Mouse (Mus musculus): ENCODE measurements around the gene Ubqln4. TPM values are rescaled to one million over a fixed set of nuclear protein-coding genes. Genes with fewer than 3 reads are reported as not detected.

The Ubqln4 gene
- polyA plus RNA-seq, 1 experiment: 55.3 TPM

- peaks cover 3% of the 10 kb centered on the region for H3K4me1 ChIP-seq (ENCODE audit: control insufficient read depth, insufficient read depth, low read length)
- no peaks in the 10 kb centered on the region for H3K27me3 ChIP-seq (ENCODE audit: control insufficient read depth, insufficient read depth, low read length)
- H3K4me3 ChIP-seq (ENCODE audit: control insufficient read depth, low read depth, low read length): no peak overlapping the region
- no peaks in the 10 kb centered on the region for H3K36me3 ChIP-seq (ENCODE audit: control insufficient read depth, insufficient read depth, low read length)
- no peak for TF ChIP-seq CTCF (IDR thresholded peaks at IDR 0.05; ENCODE audit: control insufficient read depth, insufficient read depth, insufficient replicate concordance, low read depth, low read length)
- TF ChIP-seq POLR2A (IDR thresholded peaks at IDR 0.05; ENCODE audit: control insufficient read depth, low read depth, low read length): no peak
- H3K27ac ChIP-seq (ENCODE audit: control insufficient read depth, insufficient read depth, low read depth, low read length): no peak overlapping the region
Measured at GRCm38 (mm10) chr3:88538271-88539145, 15.1 kb upstream of the Ubqln4 start.

GRCm38 (mm10) chr3:88539397-88539796, 14.2 kb upstream of the Ubqln4 start:
- no peak for TF ChIP-seq POLR2A (IDR thresholded peaks at IDR 0.05; ENCODE audit: control insufficient read depth, low read depth, low read length)
- no peak for TF ChIP-seq CTCF (IDR thresholded peaks at IDR 0.05; ENCODE audit: control insufficient read depth, insufficient read depth, insufficient replicate concordance, low read depth, low read length)
- Histone ChIP-seq H3K4me3 (ENCODE audit: control insufficient read depth, low read depth, low read length) (no peak overlapping the region), H3K27me3 (ENCODE audit: control insufficient read depth, insufficient read depth, low read length) (no peaks in the 10 kb centered on the region), H3K27ac (ENCODE audit: control insufficient read depth, insufficient read depth, low read depth, low read length) (no peak overlapping the region), H3K36me3 (ENCODE audit: control insufficient read depth, insufficient read depth, low read length) (no peaks in the 10 kb centered on the region), H3K4me1 (ENCODE audit: control insufficient read depth, insufficient read depth, low read length) (peaks cover 3% of the 10 kb centered on the region)

GRCm38 (mm10) chr3:88540085-88540484, 13.5 kb upstream of the Ubqln4 start:
- Histone ChIP-seq H3K27me3 (ENCODE audit: control insufficient read depth, insufficient read depth, low read length) (no peaks in the 10 kb centered on the region), H3K4me3 (ENCODE audit: control insufficient read depth, low read depth, low read length) (no peak overlapping the region), H3K36me3 (ENCODE audit: control insufficient read depth, insufficient read depth, low read length) (no peaks in the 10 kb centered on the region), H3K27ac (ENCODE audit: control insufficient read depth, insufficient read depth, low read depth, low read length) (no peak overlapping the region), H3K4me1 (ENCODE audit: control insufficient read depth, insufficient read depth, low read length) (peaks cover 3% of the 10 kb centered on the region)
- TF ChIP-seq CTCF (IDR thresholded peaks at IDR 0.05; ENCODE audit: control insufficient read depth, insufficient read depth, insufficient replicate concordance, low read depth, low read length): no peak
- no peak for TF ChIP-seq POLR2A (IDR thresholded peaks at IDR 0.05; ENCODE audit: control insufficient read depth, low read depth, low read length)

- no peaks in the 10 kb centered on the region for H3K36me3 ChIP-seq (ENCODE audit: control insufficient read depth, insufficient read depth, low read length)
- H3K27me3 ChIP-seq (ENCODE audit: control insufficient read depth, insufficient read depth, low read length): no peaks in the 10 kb centered on the region
- TF ChIP-seq CTCF (IDR thresholded peaks at IDR 0.05; ENCODE audit: control insufficient read depth, insufficient read depth, insufficient replicate concordance, low read depth, low read length): no peak
- no peak for TF ChIP-seq POLR2A (IDR thresholded peaks at IDR 0.05; ENCODE audit: control insufficient read depth, low read depth, low read length)
- H3K4me3 ChIP-seq (ENCODE audit: control insufficient read depth, low read depth, low read length): no peak overlapping the region
- H3K4me1 ChIP-seq (ENCODE audit: control insufficient read depth, insufficient read depth, low read length): no peaks in the 10 kb centered on the region; the same call in 1 of the 2 replicates
- no peak overlapping the region for H3K27ac ChIP-seq (ENCODE audit: control insufficient read depth, insufficient read depth, low read depth, low read length)
Measured at GRCm38 (mm10) chr3:88541622-88542401, 11.7 kb upstream of the Ubqln4 start.

- Histone ChIP-seq H3K4me3 (ENCODE audit: control insufficient read depth, low read depth, low read length) (no peak overlapping the region), H3K4me1 (ENCODE audit: control insufficient read depth, insufficient read depth, low read length) (no peaks in the 10 kb centered on the region), H3K27me3 (ENCODE audit: control insufficient read depth, insufficient read depth, low read length) (no peaks in the 10 kb centered on the region), H3K27ac (ENCODE audit: control insufficient read depth, insufficient read depth, low read depth, low read length) (no peak overlapping the region), H3K36me3 (ENCODE audit: control insufficient read depth, insufficient read depth, low read length) (no peaks in the 10 kb centered on the region)
- TF ChIP-seq POLR2A (IDR thresholded peaks at IDR 0.05; ENCODE audit: control insufficient read depth, low read depth, low read length): no peak
Measured at GRCm38 (mm10) chr3:88542486-88542885, 11.1 kb upstream of the Ubqln4 start.

- no peak overlapping the region for H3K27ac ChIP-seq (ENCODE audit: control insufficient read depth, insufficient read depth, low read depth, low read length)
- H3K36me3 ChIP-seq (ENCODE audit: control insufficient read depth, insufficient read depth, low read length): no peaks in the 10 kb centered on the region
- H3K27me3 ChIP-seq (ENCODE audit: control insufficient read depth, insufficient read depth, low read length): no peaks in the 10 kb centered on the region
- H3K4me3 ChIP-seq (ENCODE audit: control insufficient read depth, low read depth, low read length): no peak overlapping the region
- H3K4me1 ChIP-seq (ENCODE audit: control insufficient read depth, insufficient read depth, low read length): peaks cover 2% of the 10 kb centered on the region
- TF ChIP-seq CTCF (IDR thresholded peaks at IDR 0.05; ENCODE audit: control insufficient read depth, insufficient read depth, insufficient replicate concordance, low read depth, low read length) (no peak), POLR2A (IDR thresholded peaks at IDR 0.05; ENCODE audit: control insufficient read depth, low read depth, low read length) (no peak)
Measured at GRCm38 (mm10) chr3:88543174-88543573, 10.4 kb upstream of the Ubqln4 start.

- peaks cover 6% of the 10 kb centered on the region for H3K4me1 ChIP-seq (ENCODE audit: control insufficient read depth, insufficient read depth, low read length)
- H3K27me3 ChIP-seq (ENCODE audit: control insufficient read depth, insufficient read depth, low read length): no peaks in the 10 kb centered on the region
- no peak overlapping the region for H3K4me3 ChIP-seq (ENCODE audit: control insufficient read depth, low read depth, low read length)
- H3K36me3 ChIP-seq (ENCODE audit: control insufficient read depth, insufficient read depth, low read length): no peaks in the 10 kb centered on the region
- no peak overlapping the region for H3K27ac ChIP-seq (ENCODE audit: control insufficient read depth, insufficient read depth, low read depth, low read length)
- no peak for TF ChIP-seq POLR2A (IDR thresholded peaks at IDR 0.05; ENCODE audit: control insufficient read depth, low read depth, low read length)
- TF ChIP-seq CTCF (IDR thresholded peaks at IDR 0.05; ENCODE audit: control insufficient read depth, insufficient read depth, insufficient replicate concordance, low read depth, low read length): no peak
Measured at GRCm38 (mm10) chr3:88543651-88544410, 9.7 kb upstream of the Ubqln4 start.

All from testis, adult 2 months (tissue).